8 mouse cellular contexts compared by ENCODE assay signal in the genomic region with DNA sequence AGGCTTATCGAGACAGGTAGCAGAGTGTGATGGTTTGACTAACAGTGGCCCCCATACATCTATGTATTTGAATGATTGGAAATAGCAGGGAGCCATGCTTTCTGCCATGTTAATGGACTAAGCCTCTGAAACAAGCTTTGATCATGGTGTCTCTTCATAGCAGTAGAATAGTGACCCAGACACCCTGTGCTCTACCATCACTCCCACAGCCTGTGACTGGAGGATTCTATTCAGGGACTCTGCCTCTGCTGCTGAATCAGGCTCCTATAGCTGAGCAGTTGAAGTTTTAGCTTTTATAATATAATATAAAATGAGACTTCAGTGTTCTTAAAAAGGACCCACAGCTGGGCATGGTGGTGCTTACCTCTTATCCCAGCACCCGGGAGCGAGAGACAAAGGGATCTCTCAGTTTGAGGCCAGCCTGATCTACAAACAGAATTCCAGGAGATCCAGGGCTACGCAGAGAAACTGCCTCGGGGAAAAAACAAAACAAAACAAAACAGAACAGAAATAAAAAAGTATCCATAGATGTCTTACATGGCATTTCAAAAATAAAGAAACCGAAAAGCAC. TPM values are rescaled to one million over a fixed set of nuclear protein-coding genes. Genes with fewer than 3 reads are reported as not detected.
DNase-seq lines count a peak whose midpoint lies in the region; ATAC-seq and TF ChIP-seq lines count a peak whose summit lies in the region.

No protein-coding gene starts in this region.

- peak overlapping the region; percentile 60 for H3K4me2 ChIP-seq in lung, embryonic 14.5 days
- peak overlapping the region; percentile 80 for H3K4me2 ChIP-seq in embryonic facial prominence, embryonic 13.5 days
- H3K4me2 ChIP-seq in hindbrain, embryonic 16.5 days (ENCODE audit: low read length) = peak overlapping the region; percentile 68
- H3K4me2 ChIP-seq in myocyte (ENCODE audit: low read depth) = peak overlapping the region; percentile 75

- no peak for TF ChIP-seq CTCF in lung, embryonic 14.5 days (IDR thresholded peaks at IDR 0.05; ENCODE audit: low read depth)

- ATAC-seq in lung, embryonic 14.5 days (ENCODE audit: insufficient read depth) = peak; percentile 47
- ATAC-seq in embryonic facial prominence, embryonic 13.5 days (ENCODE audit: insufficient number of reproducible peaks, insufficient read depth, low FRiP score, low TSS enrichment, low read depth) = no peak
- peak; percentile 74 for ATAC-seq in hindbrain, embryonic 16.5 days
- no peak for ATAC-seq in erythroid progenitor cell, adult 5-6 weeks (replicated peaks; ENCODE audit: low FRiP score, poor library complexity, severe bottlenecking)

- H3K27me3 ChIP-seq in lung, embryonic 14.5 days (ENCODE audit: insufficient read depth, low read length) = no peaks in the 10 kb centered on the region
- H3K27me3 ChIP-seq in embryonic facial prominence, embryonic 13.5 days = no peaks in the 10 kb centered on the region
- H3K27me3 ChIP-seq in hindbrain, embryonic 16.5 days (replicated peaks; ENCODE audit: control insufficient read depth, insufficient read depth, low read length) = no peaks in the 10 kb centered on the region
- H3K27me3 ChIP-seq in myocyte (ENCODE audit: control insufficient read depth, insufficient read depth, insufficient read length) = no peaks in the 10 kb centered on the region

- H3K4me3 ChIP-seq in lung, embryonic 14.5 days (ENCODE audit: low read depth, low read length) = peak overlapping the region; percentile 58
- peak overlapping the region; percentile 80 for H3K4me3 ChIP-seq in embryonic facial prominence, embryonic 13.5 days
- H3K4me3 ChIP-seq in hindbrain, embryonic 16.5 days (ENCODE audit: low read length) = peak overlapping the region; percentile 55
- peak overlapping the region; percentile 36 for H3K4me3 ChIP-seq in myocyte

- no peak overlapping the region for H3K27ac ChIP-seq in lung, embryonic 14.5 days (ENCODE audit: low read depth)
- H3K27ac ChIP-seq in embryonic facial prominence, embryonic 13.5 days = peak overlapping the region; percentile 44; the same call in 1 of the 2 replicates
- H3K27ac ChIP-seq in hindbrain, embryonic 16.5 days (ENCODE audit: low read depth, low read length) = peak overlapping the region; percentile 48

- no peaks in the 10 kb centered on the region for H3K4me1 ChIP-seq in lung, embryonic 14.5 days (ENCODE audit: insufficient read depth)
- peaks cover 12% of the 10 kb centered on the region for H3K4me1 ChIP-seq in embryonic facial prominence, embryonic 13.5 days
- H3K4me1 ChIP-seq in hindbrain, embryonic 16.5 days (ENCODE audit: control insufficient read depth, insufficient read depth, low read depth, low read length) = peaks cover 10% of the 10 kb centered on the region

- TF ChIP-seq POLR2A in myocyte (IDR thresholded peaks at IDR 0.05; ENCODE audit: insufficient read length, low read depth) = no peak

- no peaks in the 10 kb centered on the region for H3K79me2 ChIP-seq in myocyte (ENCODE audit: control insufficient read depth, insufficient read depth)

- H3K9ac ChIP-seq in lung, embryonic 14.5 days = peak overlapping the region; percentile 65
- peak overlapping the region; percentile 87 for H3K9ac ChIP-seq in embryonic facial prominence, embryonic 13.5 days
- peak overlapping the region; percentile 68 for H3K9ac ChIP-seq in hindbrain, embryonic 16.5 days (ENCODE audit: low read depth, low read length)

- DNase-seq in lung, embryonic 14.5 days = no peak
- DNase-seq in lung, postnatal 36 days = no peak
- no peak for DNase-seq in cerebellum, adult 9-11 months
- no peak for DNase-seq in T-cell, adult 2 months (ENCODE audit: low spot score)

- peaks cover 24% of the 10 kb centered on the region; the same call in 1 of the 2 replicates for H3K36me3 ChIP-seq in lung, embryonic 14.5 days (ENCODE audit: insufficient read depth)
- peaks cover 27% of the 10 kb centered on the region for H3K36me3 ChIP-seq in embryonic facial prominence, embryonic 13.5 days
- H3K36me3 ChIP-seq in hindbrain, embryonic 16.5 days (ENCODE audit: control insufficient read depth, insufficient read depth, low read length) = peaks cover 19% of the 10 kb centered on the region
- no peaks in the 10 kb centered on the region for H3K36me3 ChIP-seq in myocyte (ENCODE audit: control insufficient read depth, insufficient read depth)

- H3K9me3 ChIP-seq in lung, embryonic 14.5 days (ENCODE audit: low read depth, low read length) = no peaks in the 10 kb centered on the region
- H3K9me3 ChIP-seq in embryonic facial prominence, embryonic 13.5 days = no peaks in the 10 kb centered on the region
- no peaks in the 10 kb centered on the region for H3K9me3 ChIP-seq in hindbrain, embryonic 16.5 days (ENCODE audit: control insufficient read depth, low read length)

- 17% methylated on average over 6 of the region's 6 CpGs for WGBS in lung, embryonic 14.5 days
- 18% methylated on average over 6 of the region's 6 CpGs for whole genome bisulfite sequencing in embryonic facial prominence, embryonic 13.5 days
- 17% methylated on average over 6 of the region's 6 CpGs for WGBS in hindbrain, embryonic 16.5 days

- H3ac ChIP-seq in myocyte (ENCODE audit: control insufficient read depth, insufficient read length) = no peak overlapping the region

TF ChIP-seq in myocyte, 11 proteins besides CTCF, POLR2A, EP300 and RAD21:
- TF ChIP-seq MAX (IDR thresholded peaks at IDR 0.05; ENCODE audit: low read depth) = no peak
- TF ChIP-seq E2F4 (IDR thresholded peaks at IDR 0.05; ENCODE audit: insufficient read depth) = no peak
- no peak for TF ChIP-seq TCF3 (IDR thresholded peaks at IDR 0.05; ENCODE audit: insufficient read length, low read depth)
- TF ChIP-seq TCF12 (IDR thresholded peaks at IDR 0.05; ENCODE audit: insufficient read depth, poor library complexity, severe bottlenecking) = no peak
- no peak for TF ChIP-seq POLR2AphosphoS2 (IDR thresholded peaks at IDR 0.05; ENCODE audit: insufficient read length, low read depth)
- no peak for TF ChIP-seq USF1 (IDR thresholded peaks at IDR 0.05; ENCODE audit: low read depth)
- no peak for TF ChIP-seq MYOD1 (IDR thresholded peaks at IDR 0.05; ENCODE audit: control insufficient read depth in 1 of 3, insufficient read length in 2 of 3, low read depth in 2 of 3)
- TF ChIP-seq SRF (IDR thresholded peaks at IDR 0.05; ENCODE audit: control insufficient read depth, insufficient read length, low read depth) = no peak
- TF ChIP-seq MYOG (IDR thresholded peaks at IDR 0.05; ENCODE audit: control insufficient read depth in 1 of 3, insufficient read depth in 1 of 3, insufficient read length in 2 of 3, low read depth in 2 of 3) = no peak
- TF ChIP-seq REST (IDR thresholded peaks at IDR 0.05; ENCODE audit: insufficient read depth, insufficient read length) = no peak
- TF ChIP-seq CEBPB (IDR thresholded peaks at IDR 0.05; ENCODE audit: insufficient read depth, poor library complexity, severe bottlenecking) = no peak

RNA-seq across cellular contexts. Expression of a gene that starts 0.5 kb away (rescaled TPM):
- polyA plus RNA-seq in lung, embryonic 14.5 days (2014; fragmentation: Nextera tagmentation; extraction: Ambion mirVana) = 16.6 TPM in 2 replicates
- 18.8 and 21.9 TPM in 2 replicates for polyA plus RNA-seq in embryonic facial prominence, embryonic 13.5 days (2015; fragmentation: Nextera tagmentation; extraction: Ambion mirVana)
- polyA plus RNA-seq in hindbrain, embryonic 16.5 days (2015; fragmentation: Nextera tagmentation; extraction: Ambion mirVana) = 23.6 and 25.0 TPM in 2 replicates
- polyA plus RNA-seq in myocyte (2012; fragmentation: generic; extraction: Trizol) = 2.0 TPM
- total RNA-seq in erythroid progenitor cell, adult 5-6 weeks (2015; ENCODE audit: low replicate concordance) = 5.4 TPM in 1 of 2 replicates, not detected in the other
- total RNA-seq in erythroid progenitor cell, adult 5-6 weeks (2017; ENCODE audit: low replicate concordance) = not detected in 2 replicates

RNA-seq across cellular contexts. Expression of a gene that starts 21.4 kb away (rescaled TPM):
- polyA plus RNA-seq in lung, embryonic 14.5 days (2014; fragmentation: Nextera tagmentation; extraction: Ambion mirVana) = 3.9 and 4.5 TPM in 2 replicates
- polyA plus RNA-seq in embryonic facial prominence, embryonic 13.5 days (2015; fragmentation: Nextera tagmentation; extraction: Ambion mirVana) = 10.1 and 12.4 TPM in 2 replicates
- polyA plus RNA-seq in hindbrain, embryonic 16.5 days (2015; fragmentation: Nextera tagmentation; extraction: Ambion mirVana) = 9.6 and 10.3 TPM in 2 replicates
- 1.2 TPM for polyA plus RNA-seq in myocyte (2012; fragmentation: generic; extraction: Trizol)
- total RNA-seq in erythroid progenitor cell, adult 5-6 weeks (2015; ENCODE audit: low replicate concordance) = 3.2 and 4.2 TPM in 2 replicates
- total RNA-seq in erythroid progenitor cell, adult 5-6 weeks (2017; ENCODE audit: low replicate concordance) = 1.3 and 2.3 TPM in 2 replicates

RNA-seq across cellular contexts. Expression of a gene that starts 41.4 kb away (rescaled TPM):
- 6.7 and 8.2 TPM in 2 replicates for polyA plus RNA-seq in lung, embryonic 14.5 days (2014; fragmentation: Nextera tagmentation; extraction: Ambion mirVana)
- 7.2 and 9.4 TPM in 2 replicates for polyA plus RNA-seq in embryonic facial prominence, embryonic 13.5 days (2015; fragmentation: Nextera tagmentation; extraction: Ambion mirVana)
- polyA plus RNA-seq in hindbrain, embryonic 16.5 days (2015; fragmentation: Nextera tagmentation; extraction: Ambion mirVana) = 4.2 and 4.6 TPM in 2 replicates
- not detected for polyA plus RNA-seq in myocyte (2012; fragmentation: generic; extraction: Trizol)
- 0.42 TPM in 1 of 2 replicates, not detected in the other for total RNA-seq in erythroid progenitor cell, adult 5-6 weeks (2015; ENCODE audit: low replicate concordance)
- total RNA-seq in erythroid progenitor cell, adult 5-6 weeks (2017; ENCODE audit: low replicate concordance) = not detected in 2 replicates

RNA-seq across cellular contexts. Expression of a gene that starts 51.8 kb away (rescaled TPM):
- 22.8 and 27.2 TPM in 2 replicates for polyA plus RNA-seq in lung, embryonic 14.5 days (2014; fragmentation: Nextera tagmentation; extraction: Ambion mirVana)
- polyA plus RNA-seq in embryonic facial prominence, embryonic 13.5 days (2015; fragmentation: Nextera tagmentation; extraction: Ambion mirVana) = 23.8 and 25.4 TPM in 2 replicates
- polyA plus RNA-seq in hindbrain, embryonic 16.5 days (2015; fragmentation: Nextera tagmentation; extraction: Ambion mirVana) = 32.1 and 37.8 TPM in 2 replicates
- 9.0 TPM for polyA plus RNA-seq in myocyte (2012; fragmentation: generic; extraction: Trizol)
- total RNA-seq in erythroid progenitor cell, adult 5-6 weeks (2015; ENCODE audit: low replicate concordance) = 16.6 and 25.2 TPM in 2 replicates
- total RNA-seq in erythroid progenitor cell, adult 5-6 weeks (2017; ENCODE audit: low replicate concordance) = 19.4 and 20.3 TPM in 2 replicates

Comparison
In these comparisons a context has a peak if more than half of its experiments do, and no peak if none do; other contexts are left out.
1. ATAC-seq: peak in lung, embryonic 14.5 days (single experiment) and hindbrain, embryonic 16.5 days (single experiment); none in embryonic facial prominence, embryonic 13.5 days (single experiment) and erythroid progenitor cell, adult 5-6 weeks (single experiment).
2. Peak in every context shown above with its lines, with median percentiles within 50 percentile points of each other: H3K4me2 ChIP-seq, H3K4me3 ChIP-seq and H3K9ac ChIP-seq.